Mouse (Mus musculus): ENCODE results near the gene Eva1c. TPM values are rescaled to one million over a fixed set of nuclear protein-coding genes. Genes with fewer than 3 reads are reported as not detected.
A peak's percentile ranks its signal among the peaks of the same experiment; 100 is the strongest.

Eva1c gene
- polyA plus RNA-seq, 1 experiment from 2014 or later, result 1.2 TPM

- TF ChIP-seq CTCF (IDR thresholded peaks at IDR 0.05; ENCODE audit: low read depth), result no peak
- Histone ChIP-seq H3K4me1 (replicated peaks; ENCODE audit: insufficient read depth, low read length) (no peaks in the 10 kb centered on the region; the same call in 1 of the 2 replicates), H3K9ac (ENCODE audit: low read depth, low read length) (no peak overlapping the region), H3K27me3 (ENCODE audit: insufficient read depth, low read length) (no peaks in the 10 kb centered on the region), H3K9me3 (replicated peaks; ENCODE audit: low read length) (no peaks in the 10 kb centered on the region), H3K4me3 (replicated peaks; ENCODE audit: low read depth, low read length) (no peak overlapping the region), H3K4me2 (ENCODE audit: low read length) (no peak overlapping the region), H3K36me3 (ENCODE audit: insufficient read depth, low read length) (no peaks in the 10 kb centered on the region), H3K27ac (no peak overlapping the region)
- ATAC-seq (replicated peaks; ENCODE audit: low FRiP score, low read depth) (no peak), DNase-seq (ENCODE audit: low spot score) (no peak)
- WGBS, result 59% methylated on average over 9 of the region's 9 CpGs
Measured at GRCm38 (mm10) chr16:90865652-90866051, 39.1 kb downstream of the Eva1c start.

GRCm38 (mm10) chr16:90868129-90868528, 41.6 kb downstream of the Eva1c start:
- 36% methylated on average over 7 of the region's 7 CpGs for WGBS
- no peak for TF ChIP-seq CTCF (IDR thresholded peaks at IDR 0.05; ENCODE audit: low read depth)
- H3K4me3 ChIP-seq (replicated peaks; ENCODE audit: low read depth, low read length), result no peak overlapping the region
- no peak for ATAC-seq (replicated peaks; ENCODE audit: low FRiP score, low read depth)
- no peaks in the 10 kb centered on the region for H3K9me3 ChIP-seq (replicated peaks; ENCODE audit: low read length)
- H3K4me1 ChIP-seq (replicated peaks; ENCODE audit: insufficient read depth, low read length), result no peaks in the 10 kb centered on the region; the same call in 1 of the 2 replicates
- no peaks in the 10 kb centered on the region for H3K36me3 ChIP-seq (ENCODE audit: insufficient read depth, low read length)
- no peak overlapping the region for H3K4me2 ChIP-seq (ENCODE audit: low read length)
- H3K27me3 ChIP-seq (ENCODE audit: insufficient read depth, low read length), result no peaks in the 10 kb centered on the region
- no peak overlapping the region for H3K9ac ChIP-seq (ENCODE audit: low read depth, low read length)
- no peak overlapping the region for H3K27ac ChIP-seq
- no peak for DNase-seq (ENCODE audit: low spot score)

- no peak overlapping the region for H3K9ac ChIP-seq (ENCODE audit: low read depth, low read length)
- ATAC-seq (replicated peaks; ENCODE audit: low FRiP score, low read depth) (0 out of 2 replicates have a peak, but pooled peaks have one; percentile 17), DNase-seq (ENCODE audit: low spot score) (no peak)
- H3K4me1 ChIP-seq (replicated peaks; ENCODE audit: insufficient read depth, low read length), result no peaks in the 10 kb centered on the region; the same call in 1 of the 2 replicates
- TF ChIP-seq CTCF (IDR thresholded peaks at IDR 0.05; ENCODE audit: low read depth), result no peak
- no peak overlapping the region for H3K4me3 ChIP-seq (replicated peaks; ENCODE audit: low read depth, low read length)
- H3K9me3 ChIP-seq (replicated peaks; ENCODE audit: low read length), result no peaks in the 10 kb centered on the region
- no peak overlapping the region for H3K4me2 ChIP-seq (ENCODE audit: low read length)
- H3K36me3 ChIP-seq (ENCODE audit: insufficient read depth, low read length), result no peaks in the 10 kb centered on the region
- 38% methylated on average over 4 of the region's 4 CpGs for WGBS
- no peaks in the 10 kb centered on the region for H3K27me3 ChIP-seq (ENCODE audit: insufficient read depth, low read length)
- H3K27ac ChIP-seq, result no peak overlapping the region
Measured at GRCm38 (mm10) chr16:90869361-90869760, 42.8 kb downstream of the Eva1c start.

GRCm38 (mm10) chr16:90872936-90873335, 46.4 kb downstream of the Eva1c start:
- Histone ChIP-seq H3K4me2 (ENCODE audit: low read length) (no peak overlapping the region), H3K4me3 (replicated peaks; ENCODE audit: low read depth, low read length) (no peak overlapping the region), H3K27me3 (ENCODE audit: insufficient read depth, low read length) (no peaks in the 10 kb centered on the region), H3K4me1 (replicated peaks; ENCODE audit: insufficient read depth, low read length) (no peaks in the 10 kb centered on the region), H3K9ac (ENCODE audit: low read depth, low read length) (no peak overlapping the region), H3K9me3 (replicated peaks; ENCODE audit: low read length) (no peaks in the 10 kb centered on the region), H3K36me3 (ENCODE audit: insufficient read depth, low read length) (no peaks in the 10 kb centered on the region), H3K27ac (no peak overlapping the region)
- WGBS, result 66% methylated on average over 8 of the region's 8 CpGs
- DNase-seq (ENCODE audit: low spot score) (no peak), ATAC-seq (replicated peaks; ENCODE audit: low FRiP score, low read depth) (no peak)
- TF ChIP-seq CTCF (IDR thresholded peaks at IDR 0.05; ENCODE audit: low read depth), result no peak

DNA sequence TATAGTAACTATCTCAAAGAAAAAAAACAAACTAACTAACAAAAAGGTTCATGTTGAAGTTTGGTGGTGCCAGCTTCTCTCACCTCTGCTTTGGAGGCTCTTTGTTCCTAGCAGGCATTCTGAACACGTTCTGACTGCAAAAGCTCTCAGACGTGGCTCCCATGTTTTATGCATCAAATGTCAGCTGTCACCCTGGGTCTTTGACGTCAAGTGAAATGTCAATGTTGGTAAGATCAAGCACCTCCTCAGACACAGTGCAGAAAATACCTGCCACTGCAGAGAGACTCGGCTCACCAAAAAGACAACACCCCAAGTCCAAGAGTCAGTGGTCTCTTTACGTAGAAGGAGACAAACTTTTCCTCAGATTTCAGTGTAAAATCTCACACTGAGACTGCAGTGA, 48.0 kb downstream of the Eva1c start:
- no peak for DNase-seq (ENCODE audit: low spot score)
- no peak for TF ChIP-seq CTCF (IDR thresholded peaks at IDR 0.05; ENCODE audit: low read depth)
- Histone ChIP-seq H3K9me3 (replicated peaks; ENCODE audit: low read length) (no peaks in the 10 kb centered on the region), H3K36me3 (ENCODE audit: insufficient read depth, low read length) (no peaks in the 10 kb centered on the region), H3K4me1 (replicated peaks; ENCODE audit: insufficient read depth, low read length) (no peaks in the 10 kb centered on the region), H3K27ac (no peak overlapping the region), H3K4me3 (replicated peaks; ENCODE audit: low read depth, low read length) (no peak overlapping the region), H3K9ac (ENCODE audit: low read depth, low read length) (no peak overlapping the region), H3K4me2 (ENCODE audit: low read length) (no peak overlapping the region), H3K27me3 (ENCODE audit: insufficient read depth, low read length) (no peaks in the 10 kb centered on the region)
- WGBS, result 65% methylated on average over 5 of the region's 5 CpGs
- ATAC-seq (replicated peaks; ENCODE audit: low FRiP score, low read depth), result no peak

- no peak overlapping the region for H3K4me2 ChIP-seq (ENCODE audit: low read length)
- 94% methylated on average over 3 of the region's 3 CpGs for WGBS
Measured at GRCm38 (mm10) chr16:90878135-90878860, 51.8 kb downstream of the Eva1c start.

More at GRCm38 (mm10) chr16:90878135-90878860, 51.8 kb downstream of the Eva1c start:
- H3K4me3 ChIP-seq (replicated peaks; ENCODE audit: low read depth, low read length), result no peak overlapping the region
- H3K27me3 ChIP-seq (ENCODE audit: insufficient read depth, low read length), result no peaks in the 10 kb centered on the region
- H3K9me3 ChIP-seq (replicated peaks; ENCODE audit: low read length), result no peaks in the 10 kb centered on the region
- H3K27ac ChIP-seq, result no peak overlapping the region
- no peak for TF ChIP-seq CTCF (IDR thresholded peaks at IDR 0.05; ENCODE audit: low read depth)
- DNase-seq (ENCODE audit: low spot score), result no peak
- ATAC-seq (replicated peaks; ENCODE audit: low FRiP score, low read depth), result no peak
- H3K9ac ChIP-seq (ENCODE audit: low read depth, low read length), result no peak overlapping the region
- no peaks in the 10 kb centered on the region for H3K4me1 ChIP-seq (replicated peaks; ENCODE audit: insufficient read depth, low read length)
- no peaks in the 10 kb centered on the region for H3K36me3 ChIP-seq (ENCODE audit: insufficient read depth, low read length)

Data from kidney, postnatal 0 days (tissue).